8 mouse cellular contexts compared by ENCODE assay signal in the genomic region with DNA sequence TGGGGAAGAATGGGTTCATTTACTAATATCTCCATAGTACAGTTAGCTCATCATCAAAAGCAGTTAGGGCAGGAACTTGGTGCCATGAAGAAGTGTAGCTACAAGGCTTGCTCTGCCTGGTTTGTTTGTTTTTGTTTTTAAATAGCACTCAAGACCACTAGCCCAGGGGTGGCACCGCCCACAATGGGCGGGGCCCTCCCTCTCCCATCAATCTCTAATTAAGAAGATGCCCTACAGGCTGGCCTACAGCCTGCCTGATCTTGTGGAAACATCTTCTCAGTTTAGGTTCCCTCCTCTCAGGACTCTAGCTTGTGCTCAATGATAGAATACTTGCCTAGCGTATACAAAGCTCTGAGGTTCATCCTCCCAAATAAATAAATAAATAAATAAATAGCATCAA. TPM values are rescaled to one million over a fixed set of nuclear protein-coding genes. Genes with fewer than 3 reads are reported as not detected.
A peak's percentile ranks its signal among the peaks of the same experiment; 100 is the strongest.
DNase-seq lines count a peak whose midpoint lies in the region; ATAC-seq and TF ChIP-seq lines count a peak whose summit lies in the region.

No protein-coding gene starts in this region.

- TF ChIP-seq POLR2A in cerebellum, adult 2 months (IDR thresholded peaks at IDR 0.05; ENCODE audit: borderline replicate concordance, insufficient read depth, low read length) = no peak

- H3K4me3 ChIP-seq in kidney, postnatal 0 days (replicated peaks; ENCODE audit: low read depth, low read length) = peak overlapping the region; percentile 64
- peak overlapping the region; percentile 73 for H3K4me3 ChIP-seq in forebrain, embryonic 14.5 days (ENCODE audit: low read depth, low read length)
- peak overlapping the region; percentile 77 for H3K4me3 ChIP-seq in liver, embryonic 13.5 days (replicated peaks)
- no peak overlapping the region for H3K4me3 ChIP-seq in cerebellum, adult 2 months (replicated peaks; ENCODE audit: insufficient read depth, low read depth, low read length)

- 0 out of 2 replicates have a peak, but pooled peaks cover 4% of the 10 kb centered on the region for H3K4me1 ChIP-seq in kidney, postnatal 0 days (replicated peaks; ENCODE audit: insufficient read depth, low read length)
- H3K4me1 ChIP-seq in forebrain, embryonic 14.5 days (ENCODE audit: control insufficient read depth, insufficient read depth, low read length) = peaks cover 6% of the 10 kb centered on the region; the same call in 1 of the 2 replicates
- H3K4me1 ChIP-seq in liver, embryonic 13.5 days (replicated peaks) = peaks cover 28% of the 10 kb centered on the region
- no peaks in the 10 kb centered on the region for H3K4me1 ChIP-seq in cerebellum, adult 2 months (ENCODE audit: control insufficient read depth, insufficient read depth, low read length)

- no peaks in the 10 kb centered on the region for H3K36me3 ChIP-seq in kidney, postnatal 0 days (ENCODE audit: insufficient read depth, low read length)
- H3K36me3 ChIP-seq in forebrain, embryonic 14.5 days (ENCODE audit: control insufficient read depth, insufficient read depth, low read length) = no peaks in the 10 kb centered on the region
- H3K36me3 ChIP-seq in liver, embryonic 13.5 days = peaks cover 4% of the 10 kb centered on the region; the same call in 1 of the 2 replicates

- 3% methylated on average over 3 of the region's 3 CpGs for WGBS in kidney, postnatal 0 days
- 1% methylated on average over 3 of the region's 3 CpGs for WGBS in forebrain, embryonic 14.5 days
- 2% methylated on average over 3 of the region's 3 CpGs for WGBS in liver, embryonic 13.5 days (ENCODE audit: insufficient replicate concordance)
- WGBS in cerebellum, adult 2 months = 2% methylated on average over 3 of the region's 3 CpGs

- no peak; the same call in 1 of the 2 replicates for ATAC-seq in kidney, postnatal 0 days (replicated peaks; ENCODE audit: low FRiP score, low read depth)
- ATAC-seq in forebrain, embryonic 14.5 days = peak; percentile 62
- peak; percentile 79 for ATAC-seq in liver, embryonic 13.5 days (ENCODE audit: low read depth)

- H3K27me3 ChIP-seq in kidney, postnatal 0 days (ENCODE audit: insufficient read depth, low read length) = no peaks in the 10 kb centered on the region
- H3K27me3 ChIP-seq in forebrain, embryonic 14.5 days (replicated peaks; ENCODE audit: control insufficient read depth, insufficient read depth, low read length) = no peaks in the 10 kb centered on the region
- 0 out of 2 replicates have a peak, but pooled peaks cover 6% of the 10 kb centered on the region for H3K27me3 ChIP-seq in liver, embryonic 13.5 days
- no peaks in the 10 kb centered on the region for H3K27me3 ChIP-seq in cerebellum, adult 2 months (ENCODE audit: control insufficient read depth, insufficient read depth, low read length)

- H3K27ac ChIP-seq in kidney, postnatal 0 days = no peak overlapping the region
- no peak overlapping the region for H3K27ac ChIP-seq in forebrain, embryonic 14.5 days (ENCODE audit: low read depth, low read length)
- H3K27ac ChIP-seq in liver, embryonic 13.5 days = peak overlapping the region; percentile 87
- H3K27ac ChIP-seq in cerebellum, adult 2 months (ENCODE audit: insufficient read depth, low read length) = no peak overlapping the region

- TF ChIP-seq CTCF in kidney, postnatal 0 days (IDR thresholded peaks at IDR 0.05; ENCODE audit: low read depth) = no peak
- no peak for TF ChIP-seq CTCF in cerebellum, adult 2 months (IDR thresholded peaks at IDR 0.05; ENCODE audit: borderline replicate concordance, insufficient read depth, low read depth, low read length)

- H3K9me3 ChIP-seq in kidney, postnatal 0 days (replicated peaks; ENCODE audit: low read length) = no peaks in the 10 kb centered on the region
- no peaks in the 10 kb centered on the region for H3K9me3 ChIP-seq in forebrain, embryonic 14.5 days (replicated peaks; ENCODE audit: control insufficient read depth, low read length)
- H3K9me3 ChIP-seq in liver, embryonic 13.5 days (replicated peaks) = no peaks in the 10 kb centered on the region

- H3K9ac ChIP-seq in kidney, postnatal 0 days (ENCODE audit: low read depth, low read length) = no peak overlapping the region
- H3K9ac ChIP-seq in forebrain, embryonic 14.5 days (ENCODE audit: low read length) = peak overlapping the region; percentile 68; the same call in 1 of the 2 replicates
- peak overlapping the region; percentile 85 for H3K9ac ChIP-seq in liver, embryonic 13.5 days

- peak; percentile 46 for DNase-seq in kidney, postnatal 0 days (ENCODE audit: low spot score)
- no peak for DNase-seq in kidney, adult 18-20 months
- DNase-seq in NIH3T3 (ENCODE audit: low read depth) = peak; percentile 78
- peak; percentile 62 for DNase-seq in forebrain, embryonic 14.5 days (ENCODE audit: low spot score)
- DNase-seq in liver, embryonic 13.5 days = peak; percentile 61
- peak; percentile 30 for DNase-seq in spleen, postnatal 14 days (ENCODE audit: low spot score in 2 of 2)
- no peak for DNase-seq in cerebellum, adult 2 months
- DNase-seq in ovary, postnatal 36 days (ENCODE audit: low spot score) = no peak

- H3K4me2 ChIP-seq in kidney, postnatal 0 days (ENCODE audit: low read length) = peak overlapping the region; percentile 81
- H3K4me2 ChIP-seq in forebrain, embryonic 14.5 days (ENCODE audit: low read length) = peak overlapping the region; percentile 61
- peak overlapping the region; percentile 92 for H3K4me2 ChIP-seq in liver, embryonic 13.5 days

RNA-seq across cellular contexts. Expression of a gene that starts 0.7 kb away (rescaled TPM):
- 22.4 and 23.3 TPM in 2 replicates for polyA plus RNA-seq in kidney, postnatal 0 days (2015; fragmentation: Nextera tagmentation; extraction: Ambion mirVana)
- polyA plus RNA-seq in forebrain, embryonic 14.5 days (2014; fragmentation: Nextera tagmentation; extraction: Ambion mirVana) = 32.0 and 39.1 TPM in 2 replicates
- polyA plus RNA-seq in liver, embryonic 13.5 days (2015; fragmentation: Nextera tagmentation; extraction: Ambion mirVana) = 22.2 and 28.5 TPM in 2 replicates
- 0.71 and 1.1 TPM in 2 replicates for polyA plus RNA-seq in cerebellum, adult 2 months (2012; rRNA removed)

RNA-seq across cellular contexts. Expression of a gene that starts 7.7 kb away (rescaled TPM):
- 30.3 and 32.2 TPM in 2 replicates for polyA plus RNA-seq in kidney, postnatal 0 days (2015; fragmentation: Nextera tagmentation; extraction: Ambion mirVana)
- 29.1 and 32.8 TPM in 2 replicates for polyA plus RNA-seq in forebrain, embryonic 14.5 days (2014; fragmentation: Nextera tagmentation; extraction: Ambion mirVana)
- 11.5 and 12.9 TPM in 2 replicates for polyA plus RNA-seq in liver, embryonic 13.5 days (2015; fragmentation: Nextera tagmentation; extraction: Ambion mirVana)
- polyA plus RNA-seq in cerebellum, adult 2 months (2012; rRNA removed) = 20.5 and 20.9 TPM in 2 replicates

RNA-seq across cellular contexts. Expression of a gene that starts 18.6 kb away (rescaled TPM):
- polyA plus RNA-seq in kidney, postnatal 0 days (2015; fragmentation: Nextera tagmentation; extraction: Ambion mirVana) = 4.8 and 5.4 TPM in 2 replicates
- 7.5 and 7.9 TPM in 2 replicates for polyA plus RNA-seq in forebrain, embryonic 14.5 days (2014; fragmentation: Nextera tagmentation; extraction: Ambion mirVana)
- polyA plus RNA-seq in liver, embryonic 13.5 days (2015; fragmentation: Nextera tagmentation; extraction: Ambion mirVana) = 1.5 and 1.7 TPM in 2 replicates
- polyA plus RNA-seq in cerebellum, adult 2 months (2012; rRNA removed) = 7.0 and 7.9 TPM in 2 replicates

RNA-seq across cellular contexts. Expression of a gene that starts 42.2 kb away (rescaled TPM):
- 10.1 and 11.2 TPM in 2 replicates for polyA plus RNA-seq in kidney, postnatal 0 days (2015; fragmentation: Nextera tagmentation; extraction: Ambion mirVana)
- polyA plus RNA-seq in forebrain, embryonic 14.5 days (2014; fragmentation: Nextera tagmentation; extraction: Ambion mirVana) = 6.1 and 7.3 TPM in 2 replicates
- 1.5 and 2.3 TPM in 2 replicates for polyA plus RNA-seq in liver, embryonic 13.5 days (2015; fragmentation: Nextera tagmentation; extraction: Ambion mirVana)
- 4.5 and 5.2 TPM in 2 replicates for polyA plus RNA-seq in cerebellum, adult 2 months (2012; rRNA removed)

Comparison
In these comparisons a context has a peak if more than half of its experiments do, and no peak if none do; other contexts are left out.
1. DNase-seq: peak in kidney, postnatal 0 days (single experiment), NIH3T3 (single experiment), forebrain, embryonic 14.5 days (single experiment), liver, embryonic 13.5 days (single experiment) and spleen, postnatal 14 days (2 of 2); none in kidney, adult 18-20 months (single experiment), cerebellum, adult 2 months (0 of 2) and ovary, postnatal 36 days (single experiment).
2. RNA of a gene that starts 0.7 kb away (polyA plus RNA-seq): 32.0 to 39.1 TPM in forebrain, embryonic 14.5 days, 22.4 to 23.3 TPM in kidney, postnatal 0 days and 22.2 to 28.5 TPM in liver, embryonic 13.5 days; 0.71 to 1.1 TPM in cerebellum, adult 2 months; every median in the first group is over 10 times any median in the second.
3. Peak in every context shown above with its lines, with median percentiles within 50 percentile points of each other: H3K4me2 ChIP-seq.